Mouse (Mus musculus) leukemia stem cell, adult 10-12 weeks (primary cell): ENCODE results near the gene Smarcc1. TPM values are rescaled to one million over a fixed set of nuclear protein-coding genes. Genes with fewer than 3 reads are reported as not detected.

ENCODE experiments used
- polyA plus RNA-seq: library from polyadenylated mRNA; stranded (reverse); fragments of >175 nt; gene quantifications from 2 replicates; pipeline ENCODE4 v1.2.3, GENCODE M21; 2012; ENCODE audit warnings: low replicate concordance

The Smarcc1 gene
- 62.5 and 137 TPM in 2 replicates for polyA plus RNA-seq

DNA sequence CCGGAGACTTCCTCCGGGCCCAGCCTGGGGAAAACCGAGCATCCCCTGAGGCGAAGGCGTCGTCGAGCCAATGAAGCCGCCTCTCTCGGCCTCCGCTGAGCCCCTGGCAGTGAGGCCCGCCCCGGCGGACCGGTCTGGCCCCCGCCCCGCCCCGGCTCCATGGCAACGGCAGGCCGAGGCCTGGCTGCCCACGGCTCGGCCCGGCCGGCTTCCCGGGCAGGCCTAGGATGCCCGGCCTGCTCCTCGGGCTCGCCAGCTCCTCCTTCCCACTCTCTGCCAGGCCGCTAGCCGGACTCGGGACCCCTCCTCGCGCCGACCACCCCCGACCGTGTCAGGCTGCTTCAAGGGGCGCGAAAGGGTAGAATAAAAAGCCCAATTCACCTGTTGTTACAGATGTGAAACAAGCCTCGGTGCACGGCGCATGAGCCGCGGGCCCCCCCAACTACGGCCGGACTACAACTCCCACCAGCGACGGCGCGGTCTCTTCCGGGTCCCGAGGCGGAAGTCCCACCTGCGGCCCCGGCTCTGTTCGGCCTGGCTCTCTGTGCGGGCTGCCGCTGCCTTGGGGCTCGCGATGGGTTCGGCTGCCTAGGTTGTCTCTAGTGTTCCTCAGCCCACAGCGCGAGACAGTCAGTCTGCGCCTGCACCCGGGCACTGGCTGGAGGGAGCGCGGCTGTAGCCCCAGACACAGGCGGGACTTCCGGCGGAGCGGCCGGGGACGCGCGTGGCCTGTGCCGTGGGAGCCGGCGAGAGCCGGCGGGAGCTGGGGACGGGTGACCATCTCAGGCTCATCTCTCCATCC is at the start of gene Smarcc1:
Gene Smarcc1 (plus strand): TSS at position 732 of the 802 bp plus-strand sequence.

GRCm38 (mm10) chr9:110117779-110118139 is 251 bp downstream of the Smarcc1 start, which contains the start of gene Dhx30:
TSS of gene Dhx30 (minus strand) at chr9:110117830.

DNA sequence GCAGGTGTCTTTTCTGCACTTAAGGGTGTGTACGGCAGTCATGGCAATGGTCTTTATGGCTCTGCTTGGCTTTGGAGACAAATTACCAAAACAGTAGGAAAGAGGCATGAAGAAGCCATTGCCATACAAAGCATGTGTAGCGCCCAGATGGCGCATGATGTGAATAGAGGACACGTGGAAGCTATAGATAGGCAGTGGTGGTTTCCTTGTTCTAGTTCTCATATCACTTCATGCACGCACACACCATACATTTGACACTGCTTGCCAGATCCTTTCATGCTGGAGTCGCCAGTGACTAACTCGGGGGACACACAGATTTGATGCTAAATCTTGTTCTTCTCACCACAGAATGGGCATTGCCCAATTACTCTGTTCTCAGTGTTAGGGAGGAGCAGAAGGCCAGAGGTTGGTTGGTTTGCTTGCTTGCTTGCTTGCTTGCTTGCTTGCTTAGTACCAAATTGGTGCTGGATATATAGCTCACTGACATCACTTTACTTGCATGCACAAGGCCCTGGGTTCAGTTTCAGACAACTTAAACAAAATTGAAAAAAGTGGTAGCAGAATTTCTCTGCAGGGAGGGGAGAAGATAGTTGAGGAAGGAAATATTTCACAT is 125.8 kb downstream of the Smarcc1 start, which contains the start of gene Cspg5:
Gene Cspg5 (plus strand): TSS at position 563 of the 613 bp plus-strand sequence.

Other genes with a start within 250 kb of the Smarcc1 start
- gene Cdc25a, start 242.1 kb upstream of the Smarcc1 start, polyA plus RNA-seq: 81.5 and 90.3 TPM in 2 replicates
- 68.0 and 96.9 TPM in 2 replicates for gene Map4, start 186.2 kb upstream of the Smarcc1 start, polyA plus RNA-seq
- 12.8 and 23.5 TPM in 2 replicates for gene Dhx30, start 122 bp downstream of the Smarcc1 start, polyA plus RNA-seq
- gene Cspg5, start 126.1 kb downstream of the Smarcc1 start, polyA plus RNA-seq: 0.15 and 0.32 TPM in 2 replicates
- gene Elp6, start 187.5 kb downstream of the Smarcc1 start, polyA plus RNA-seq: 4.1 and 9.2 TPM in 2 replicates
- 108 and 188 TPM in 2 replicates for gene Scap, start 215.6 kb downstream of the Smarcc1 start, polyA plus RNA-seq